Mouse (Mus musculus): ENCODE data around the gene Mog. TPM values are rescaled to one million over a fixed set of nuclear protein-coding genes. Genes with fewer than 3 reads are reported as not detected.

The Mog gene
- 0.13 TPM in 1 of 2 replicates, not detected in the other for polyA plus RNA-seq (2015; fragmentation: Nextera tagmentation; extraction: Ambion mirVana)

DNA sequence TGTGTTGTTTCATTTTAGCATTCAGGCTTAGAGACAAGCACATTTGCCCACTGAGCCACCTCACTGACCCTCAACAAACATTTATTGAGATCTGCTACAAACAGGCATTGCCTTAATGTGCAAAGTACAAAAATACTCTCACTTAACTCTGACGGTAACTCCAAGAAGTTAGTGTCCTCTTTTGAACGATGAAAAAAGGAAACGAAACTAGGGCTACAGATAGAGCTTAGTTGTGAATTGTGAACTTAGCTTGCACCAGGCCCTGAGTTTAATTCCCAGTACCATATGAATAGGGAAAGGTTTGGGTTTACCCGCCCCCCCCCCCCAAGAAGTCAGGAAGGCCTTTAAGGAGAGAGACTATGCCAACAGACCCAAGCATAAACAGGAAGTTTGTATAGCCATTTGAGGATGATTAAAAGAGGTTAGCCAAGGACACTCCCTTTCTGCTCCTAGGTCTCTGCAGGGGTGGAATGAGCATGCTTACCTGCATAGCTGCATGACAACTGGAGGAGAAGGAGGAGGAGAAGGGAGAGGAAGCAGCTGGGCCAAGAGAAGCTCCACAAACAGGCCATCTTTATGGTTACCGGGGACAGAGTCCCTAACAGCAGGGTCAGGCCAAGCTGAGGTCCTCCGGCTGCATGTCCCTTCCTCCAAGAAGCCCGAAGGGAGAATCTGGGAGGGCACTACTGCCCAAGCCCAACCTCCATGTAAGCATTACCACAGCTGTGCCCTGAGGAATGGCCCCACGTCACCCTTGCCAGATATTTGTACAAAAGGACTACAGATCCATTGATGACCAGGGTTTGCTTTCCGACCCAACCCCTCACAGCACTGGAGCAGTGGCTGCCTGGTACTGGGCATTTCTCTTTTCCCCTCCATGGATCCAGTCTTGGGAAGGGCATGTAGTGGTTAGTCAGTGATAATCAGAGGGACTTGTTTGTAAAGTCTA, at the start of gene Mog:
Gene Mog, minus strand, starts transcription at position 771 of the 949 bp plus-strand sequence.
- H3K36me3 ChIP-seq = no peaks in the 10 kb centered on the region
- H3K4me3 ChIP-seq = no peak within 1 kb of the TSS
- H3K9me3 ChIP-seq (replicated peaks) = no peaks in the 10 kb centered on the region
- no peak within 1 kb of the TSS for H3K9ac ChIP-seq
- H3K27ac ChIP-seq = no peak within 1 kb of the TSS
- no peaks in the 10 kb centered on the region for H3K27me3 ChIP-seq
- 66% methylated on average over 9 of the region's 9 CpGs for WGBS
- no peak within 1 kb of the TSS for H3K4me2 ChIP-seq
- no peak for ATAC-seq (replicated peaks; ENCODE audit: insufficient number of reproducible peaks, insufficient read depth, low FRiP score, low read depth)
- H3K4me1 ChIP-seq (replicated peaks) = no peaks in the 10 kb centered on the region

DNA sequence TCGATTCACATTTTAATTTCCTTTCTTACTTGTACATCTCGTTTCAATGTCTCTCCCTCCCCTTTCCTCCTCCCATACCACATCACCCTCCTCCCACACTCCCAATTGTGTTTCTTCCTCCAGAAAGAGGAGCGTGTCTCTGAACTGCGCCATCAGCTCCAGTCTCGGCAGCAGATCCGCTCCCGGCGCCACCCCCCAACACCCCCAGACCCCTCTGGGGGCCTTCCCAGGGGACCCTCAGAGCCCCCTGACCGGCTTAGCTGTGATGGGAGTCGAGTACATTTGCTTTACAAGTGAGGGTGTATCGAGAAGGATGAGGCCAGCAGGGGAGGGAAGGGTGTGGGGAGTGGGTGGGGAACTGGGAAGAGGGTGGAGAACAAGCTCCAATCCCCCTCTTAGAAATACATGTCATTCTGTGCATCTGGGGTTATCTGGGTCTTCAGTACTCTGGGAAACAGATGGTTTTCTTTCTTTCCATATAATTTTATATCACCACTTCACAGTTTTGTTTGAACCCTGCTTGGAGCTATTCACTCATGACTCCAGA, 49.6 kb upstream of the Mog start:
- peaks cover 22% of the 10 kb centered on the region for H3K36me3 ChIP-seq
- no peaks in the 10 kb centered on the region for H3K9me3 ChIP-seq (replicated peaks)
- no peaks in the 10 kb centered on the region for H3K4me1 ChIP-seq (replicated peaks)
- no peaks in the 10 kb centered on the region for H3K27me3 ChIP-seq
- ATAC-seq (replicated peaks; ENCODE audit: insufficient number of reproducible peaks, insufficient read depth, low FRiP score, low read depth) = no peak
- WGBS = 65% methylated on average over 11 of the region's 11 CpGs
- no peak overlapping the region for H3K4me2 ChIP-seq
- no peak overlapping the region for H3K27ac ChIP-seq
- no peak overlapping the region for H3K4me3 ChIP-seq
- no peak overlapping the region for H3K9ac ChIP-seq

DNA sequence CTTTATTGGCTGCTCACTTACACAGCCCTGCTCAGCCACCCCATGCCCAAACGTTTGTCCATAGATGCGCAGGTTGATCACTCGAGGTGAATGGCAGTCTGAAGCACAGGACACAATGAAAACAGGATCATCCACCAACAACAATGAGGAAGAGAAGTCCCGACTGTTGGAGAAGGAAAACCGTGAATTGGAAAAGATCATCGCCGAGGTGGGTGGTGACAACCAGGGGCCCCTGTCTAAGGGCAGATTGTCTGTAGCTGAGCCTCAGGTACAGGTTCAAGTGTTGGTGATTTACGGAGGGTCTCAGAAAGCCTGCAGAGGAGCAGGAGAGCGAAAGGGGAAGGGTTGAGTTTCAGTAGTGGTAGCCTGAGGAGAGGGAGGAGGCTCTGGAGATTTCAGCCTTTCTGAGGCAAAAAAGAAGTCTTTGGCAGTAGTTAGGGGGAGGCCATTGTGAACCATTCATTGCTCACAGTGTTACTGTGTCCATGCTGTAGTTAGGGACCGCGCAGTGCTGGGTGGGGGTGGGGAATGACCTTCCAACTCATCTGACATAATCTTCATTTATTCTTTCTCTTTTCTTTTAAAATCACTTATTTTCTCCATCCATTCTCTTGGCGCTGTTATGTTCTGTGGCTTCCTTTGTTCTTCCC, 49.0 kb upstream of the Mog start:
- Histone ChIP-seq H3K36me3 (peaks cover 27% of the 10 kb centered on the region), H3K27ac (no peak overlapping the region), H3K4me2 (no peak overlapping the region), H3K9ac (no peak overlapping the region), H3K4me1 (replicated peaks) (no peaks in the 10 kb centered on the region), H3K27me3 (no peaks in the 10 kb centered on the region), H3K9me3 (replicated peaks) (no peaks in the 10 kb centered on the region), H3K4me3 (no peak overlapping the region)
- no peak for ATAC-seq (replicated peaks; ENCODE audit: insufficient number of reproducible peaks, insufficient read depth, low FRiP score, low read depth)
- 84% methylated on average over 12 of the region's 12 CpGs for WGBS

DNA sequence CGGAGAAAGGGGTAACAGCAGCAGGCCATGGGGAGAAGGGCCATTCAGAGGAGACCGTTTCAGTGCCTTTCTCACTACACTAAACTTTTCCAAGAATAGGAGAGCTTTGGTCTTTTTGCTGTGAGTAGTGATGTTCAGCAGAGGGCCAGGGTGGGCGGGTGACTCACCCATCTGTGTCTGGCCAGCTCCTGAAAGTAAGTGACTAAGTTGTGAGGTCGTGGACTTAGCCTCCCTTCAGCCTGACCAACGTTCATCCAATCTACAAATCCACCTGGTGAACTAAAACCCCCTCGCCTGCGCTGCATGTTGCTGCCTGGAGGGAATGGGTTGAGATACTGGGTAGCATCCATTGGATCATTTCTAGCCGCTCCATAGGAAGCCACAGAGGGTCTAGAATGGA, 46.9 kb upstream of the Mog start:
- no peaks in the 10 kb centered on the region for H3K27me3 ChIP-seq
- H3K4me1 ChIP-seq (replicated peaks) = no peaks in the 10 kb centered on the region
- H3K4me2 ChIP-seq = no peak overlapping the region
- H3K9me3 ChIP-seq (replicated peaks) = no peaks in the 10 kb centered on the region
- H3K36me3 ChIP-seq = peaks cover 39% of the 10 kb centered on the region
- ATAC-seq (replicated peaks; ENCODE audit: insufficient number of reproducible peaks, insufficient read depth, low FRiP score, low read depth) = no peak
- no peak overlapping the region for H3K4me3 ChIP-seq
- H3K27ac ChIP-seq = no peak overlapping the region
- WGBS = 79% methylated on average over 8 of the region's 8 CpGs
- no peak overlapping the region for H3K9ac ChIP-seq

DNA sequence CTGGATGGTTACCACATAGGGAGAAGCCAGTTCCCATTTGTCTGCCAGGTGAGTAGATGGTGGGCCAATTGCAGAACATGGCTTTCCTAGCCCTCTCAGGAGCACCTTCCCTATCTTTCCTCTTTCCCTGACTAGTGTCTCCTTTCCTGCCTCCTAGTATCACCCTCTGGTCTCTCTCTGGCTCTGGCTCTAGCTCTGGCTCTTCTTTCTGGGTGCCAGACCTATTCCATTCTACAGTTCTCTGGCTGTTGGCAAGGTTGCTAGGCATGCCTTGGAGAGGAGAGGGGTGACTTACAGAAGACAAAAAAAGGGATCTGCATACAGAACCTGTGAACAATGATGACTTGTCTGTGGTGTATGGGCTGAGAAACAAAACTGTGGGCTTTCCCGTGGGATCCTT, 44.7 kb upstream of the Mog start:
- H3K4me1 ChIP-seq (replicated peaks) = no peaks in the 10 kb centered on the region
- no peak for ATAC-seq (replicated peaks; ENCODE audit: insufficient number of reproducible peaks, insufficient read depth, low FRiP score, low read depth)
- no peak overlapping the region for H3K4me2 ChIP-seq
- H3K9me3 ChIP-seq (replicated peaks) = no peaks in the 10 kb centered on the region
- no peak overlapping the region for H3K27ac ChIP-seq
- H3K4me3 ChIP-seq = no peak overlapping the region
- 83% methylated on average over 1 of the region's 1 CpGs for WGBS
- H3K9ac ChIP-seq = no peak overlapping the region
- H3K36me3 ChIP-seq = peaks cover 46% of the 10 kb centered on the region
- no peaks in the 10 kb centered on the region for H3K27me3 ChIP-seq

DNA sequence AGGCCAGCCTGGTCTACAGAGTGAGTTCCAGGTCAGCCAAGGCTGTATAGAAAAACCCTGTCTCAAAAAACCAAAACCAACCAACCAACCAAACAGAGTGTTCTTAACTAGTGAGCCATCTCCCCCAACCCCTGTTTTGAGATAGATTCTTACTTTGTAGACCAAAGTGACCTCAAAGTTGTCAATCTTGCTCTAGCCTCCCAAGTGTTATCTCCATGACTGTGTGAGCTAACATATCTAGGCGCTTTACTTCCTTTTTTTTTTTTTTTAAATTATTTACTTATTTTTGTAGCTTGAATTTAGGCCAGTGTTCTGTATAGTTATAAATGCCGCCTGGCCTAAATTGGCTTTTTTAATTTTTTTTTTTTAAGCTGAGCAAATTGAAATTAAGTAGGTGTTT, 42.8 kb upstream of the Mog start:
- Histone ChIP-seq H3K27me3 (no peaks in the 10 kb centered on the region), H3K36me3 (peaks cover 36% of the 10 kb centered on the region; the same call in 1 of the 2 replicates), H3K27ac (no peak overlapping the region), H3K4me2 (no peak overlapping the region), H3K4me3 (no peak overlapping the region), H3K4me1 (replicated peaks) (no peaks in the 10 kb centered on the region), H3K9ac (no peak overlapping the region), H3K9me3 (replicated peaks) (no peaks in the 10 kb centered on the region)
- WGBS = 94% methylated on average over 2 of the region's 2 CpGs
- no peak for ATAC-seq (replicated peaks; ENCODE audit: insufficient number of reproducible peaks, insufficient read depth, low FRiP score, low read depth)

DNA sequence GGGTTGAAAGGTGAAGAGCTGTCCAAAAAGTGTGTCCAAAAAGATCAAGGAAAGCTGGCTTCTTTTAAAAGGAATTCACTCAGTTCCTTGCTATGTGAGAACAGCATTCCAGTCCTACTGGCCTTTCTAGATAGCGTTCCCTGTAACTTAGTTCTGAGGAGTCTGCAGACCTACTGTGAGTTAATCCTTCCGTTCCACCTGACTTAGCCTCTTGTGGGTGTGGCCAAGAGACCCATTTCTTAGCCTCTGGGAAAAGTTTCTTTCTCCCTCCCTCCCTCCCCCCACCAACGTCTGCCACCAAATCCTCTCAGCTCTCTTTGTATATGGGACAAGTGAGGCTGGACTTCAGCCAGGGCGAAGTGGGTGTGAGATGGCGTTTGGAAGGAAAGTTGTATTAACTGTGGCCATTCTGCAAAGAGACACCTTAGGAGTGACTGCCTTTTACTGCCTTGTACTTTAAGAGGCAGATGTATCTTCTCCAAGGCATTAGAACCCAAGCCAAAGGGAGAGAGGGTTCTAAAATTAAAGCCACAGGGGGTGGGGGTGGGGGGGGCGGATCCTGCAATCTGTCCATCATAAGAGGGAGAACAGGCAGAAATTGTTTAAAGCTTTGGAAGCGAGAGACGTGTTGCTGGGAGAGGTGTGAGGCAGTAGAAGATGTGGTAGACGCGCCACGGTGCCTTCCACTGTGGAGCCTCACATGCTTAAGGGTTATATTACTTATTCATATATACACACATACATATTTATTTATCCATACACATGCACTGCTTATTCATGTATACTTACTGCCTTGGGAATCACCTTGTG, 40.7 kb upstream of the Mog start:
- peaks cover 33% of the 10 kb centered on the region; the same call in 1 of the 2 replicates for H3K36me3 ChIP-seq
- ATAC-seq (replicated peaks; ENCODE audit: insufficient number of reproducible peaks, insufficient read depth, low FRiP score, low read depth) = no peak

DNA sequence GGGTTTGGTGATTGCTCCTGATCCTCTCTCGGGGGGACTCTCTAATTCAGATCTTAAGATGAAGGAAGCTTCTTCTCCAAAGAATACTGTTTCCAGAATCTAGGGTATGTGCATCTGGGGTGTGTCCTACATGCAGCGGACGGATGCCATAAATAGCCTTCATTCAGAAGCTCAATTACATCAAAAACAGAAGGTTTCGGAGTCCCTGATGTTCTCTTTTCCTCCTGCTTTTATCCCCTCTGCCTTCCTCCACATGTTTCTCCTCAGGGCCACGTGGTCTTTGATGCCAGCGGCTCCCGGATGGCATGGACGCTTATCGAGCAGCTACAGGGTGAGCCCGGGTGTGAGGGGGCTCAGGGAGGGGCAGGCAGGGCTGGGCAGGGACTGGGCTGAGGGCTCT, 39.9 kb upstream of the Mog start:
- H3K4me1 ChIP-seq (replicated peaks) = no peaks in the 10 kb centered on the region
- WGBS = 67% methylated on average over 10 of the region's 10 CpGs
- no peaks in the 10 kb centered on the region for H3K27me3 ChIP-seq
- no peak overlapping the region for H3K27ac ChIP-seq
- H3K4me3 ChIP-seq = no peak overlapping the region
- peaks cover 35% of the 10 kb centered on the region; the same call in 1 of the 2 replicates for H3K36me3 ChIP-seq
- no peaks in the 10 kb centered on the region for H3K9me3 ChIP-seq (replicated peaks)
- no peak overlapping the region for H3K4me2 ChIP-seq
- no peak overlapping the region for H3K9ac ChIP-seq
- no peak for ATAC-seq (replicated peaks; ENCODE audit: insufficient number of reproducible peaks, insufficient read depth, low FRiP score, low read depth)

More for the DNA sequence above, 40.7 kb upstream of the Mog start:
- Histone ChIP-seq H3K4me3 (no peak overlapping the region), H3K4me2 (no peak overlapping the region), H3K27ac (no peak overlapping the region), H3K9me3 (replicated peaks) (no peaks in the 10 kb centered on the region), H3K4me1 (replicated peaks) (no peaks in the 10 kb centered on the region), H3K27me3 (no peaks in the 10 kb centered on the region), H3K9ac (no peak overlapping the region)
- 78% methylated on average over 11 of the region's 11 CpGs for WGBS

DNA sequence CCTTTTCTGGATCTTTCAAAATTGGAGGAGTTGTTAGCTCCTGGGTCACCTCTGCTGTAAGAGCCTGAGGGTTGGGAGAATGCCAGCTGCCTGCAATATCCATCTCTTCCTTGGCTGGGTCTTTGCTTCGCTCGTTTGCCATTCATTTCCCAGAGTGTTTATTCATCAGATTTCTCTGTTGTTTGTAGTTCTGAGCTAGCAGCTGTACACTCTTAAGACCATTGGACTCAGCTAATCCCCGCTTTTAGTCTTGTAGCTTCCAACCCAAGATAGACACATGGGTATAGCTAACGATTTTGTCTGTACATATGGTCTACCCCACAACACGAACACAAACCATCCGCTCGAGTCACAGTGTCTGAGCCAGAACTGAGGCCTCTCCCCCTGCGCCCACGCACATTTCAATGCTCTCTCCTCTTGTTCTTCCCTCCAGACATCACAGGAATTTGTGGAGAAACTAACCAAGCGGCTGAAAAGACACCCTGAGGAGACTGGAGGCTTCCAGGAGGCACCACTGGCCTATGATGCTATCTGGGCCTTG, 39.0 kb upstream of the Mog start:
- Histone ChIP-seq H3K9ac (no peak overlapping the region), H3K4me1 (replicated peaks) (no peaks in the 10 kb centered on the region), H3K9me3 (replicated peaks) (no peaks in the 10 kb centered on the region), H3K4me3 (no peak overlapping the region), H3K27ac (no peak overlapping the region), H3K36me3 (peaks cover 29% of the 10 kb centered on the region; the same call in 1 of the 2 replicates), H3K27me3 (no peaks in the 10 kb centered on the region), H3K4me2 (no peak overlapping the region)
- ATAC-seq (replicated peaks; ENCODE audit: insufficient number of reproducible peaks, insufficient read depth, low FRiP score, low read depth) = no peak
- WGBS = 86% methylated on average over 10 of the region's 10 CpGs

DNA sequence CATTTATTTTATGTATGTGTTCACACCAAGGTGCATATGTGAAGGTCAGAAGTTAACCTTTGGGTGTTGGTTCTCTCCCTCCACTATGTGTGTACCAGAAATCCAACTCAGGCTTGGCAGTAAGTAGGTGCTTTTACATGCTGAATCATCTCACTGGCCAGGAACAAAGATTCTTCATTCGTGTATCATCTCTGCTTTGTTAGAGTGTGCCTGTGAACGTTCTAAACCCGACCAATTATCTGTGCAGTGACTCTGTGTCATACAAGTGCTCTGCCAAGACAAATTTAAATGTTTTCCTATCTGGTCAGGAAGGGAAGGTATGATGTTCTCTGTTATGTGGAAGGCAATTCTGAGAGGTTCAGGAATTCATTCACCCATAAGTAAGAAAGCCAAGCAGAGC, 38.2 kb upstream of the Mog start:
- Histone ChIP-seq H3K27ac (no peak overlapping the region), H3K9ac (no peak overlapping the region), H3K27me3 (no peaks in the 10 kb centered on the region), H3K9me3 (replicated peaks) (no peaks in the 10 kb centered on the region), H3K36me3 (peaks cover 31% of the 10 kb centered on the region; the same call in 1 of the 2 replicates), H3K4me2 (no peak overlapping the region), H3K4me3 (no peak overlapping the region), H3K4me1 (replicated peaks) (no peaks in the 10 kb centered on the region)
- WGBS = 77% methylated on average over 3 of the region's 3 CpGs
- ATAC-seq (replicated peaks; ENCODE audit: insufficient number of reproducible peaks, insufficient read depth, low FRiP score, low read depth) = no peak
